22 mouse cellular contexts compared by ENCODE assay signal in genomic region chr9:70973286-70973685, GRCm38 (mm10). TPM values are rescaled to one million over a fixed set of nuclear protein-coding genes. Genes with fewer than 3 reads are reported as not detected.
"Had no signal": no experiment of that assay in that cellular context is flagged by ENCODE, and none has a peak within 500 bp of the region (broad histone marks: within the 10 kb centered on the region; RNA-seq: fewer than 3 reads in every experiment).

No protein-coding gene starts in this region.

- H3K36me3 ChIP-seq: kidney, embryonic 15.5 days; lung, embryonic 15.5 days; midbrain, embryonic 10.5 days; midbrain, embryonic 13.5 days; neural tube, embryonic 13.5 days; stomach, embryonic 15.5 days had no signal

- DNase-seq: kidney, adult 11 months; kidney, postnatal 25 days; layer of hippocampus, postnatal 36 days; lung, adult 18-20 months; lung, postnatal 10 days; lung, postnatal 36 days; retina, postnatal 1 day; right cerebral cortex, postnatal 25 days; spleen, adult 18-20 months; thymus, postnatal 25 days had no signal

- H3K4me1 ChIP-seq: kidney, embryonic 15.5 days; lung, embryonic 15.5 days; midbrain, embryonic 13.5 days; neural tube, embryonic 13.5 days; stomach, embryonic 15.5 days had no signal

- H3K4me3 ChIP-seq: kidney, embryonic 15.5 days; left cerebral cortex, adult 2 months; lung, embryonic 15.5 days; megakaryocyte, embryonic 14.5 days; midbrain, embryonic 10.5 days; midbrain, embryonic 13.5 days; myocyte; neural tube, embryonic 13.5 days; stomach, embryonic 15.5 days had no signal

- H3K9ac ChIP-seq: kidney, embryonic 15.5 days; liver, embryonic 14.5 days; lung, embryonic 15.5 days; midbrain, embryonic 13.5 days; neural tube, embryonic 13.5 days; stomach, embryonic 15.5 days had no signal

- H3K27ac ChIP-seq: kidney, embryonic 15.5 days; left cerebral cortex, adult 2 months; liver, embryonic 14.5 days; lung, embryonic 15.5 days; midbrain, embryonic 10.5 days; midbrain, embryonic 13.5 days; neural tube, embryonic 13.5 days; stomach, embryonic 15.5 days had no signal

- H3K4me2 ChIP-seq: kidney, embryonic 15.5 days; liver, embryonic 11.5 days; lung, embryonic 15.5 days; midbrain, embryonic 13.5 days; neural tube, embryonic 13.5 days; stomach, embryonic 15.5 days had no signal

- ATAC-seq: midbrain, embryonic 13.5 days; midbrain, embryonic 16.5 days had no signal

- H3K27me3 ChIP-seq: kidney, embryonic 15.5 days; lung, embryonic 15.5 days; megakaryocyte, embryonic 14.5 days; midbrain, embryonic 13.5 days; neural tube, embryonic 13.5 days; stomach, embryonic 15.5 days had no signal

- H3K9me3 ChIP-seq: kidney, embryonic 15.5 days; lung, embryonic 15.5 days; midbrain, embryonic 13.5 days; neural tube, embryonic 13.5 days; stomach, embryonic 15.5 days had no signal

RNA-seq across cellular contexts. Expression of gene Lipc, which starts 21.3 kb away (rescaled TPM):
- polyA plus RNA-seq: midbrain, embryonic 10.5 days; midbrain, embryonic 13.5 days had no signal
